1 mouse cellular context compared by ENCODE assay signal in the genomic region with DNA sequence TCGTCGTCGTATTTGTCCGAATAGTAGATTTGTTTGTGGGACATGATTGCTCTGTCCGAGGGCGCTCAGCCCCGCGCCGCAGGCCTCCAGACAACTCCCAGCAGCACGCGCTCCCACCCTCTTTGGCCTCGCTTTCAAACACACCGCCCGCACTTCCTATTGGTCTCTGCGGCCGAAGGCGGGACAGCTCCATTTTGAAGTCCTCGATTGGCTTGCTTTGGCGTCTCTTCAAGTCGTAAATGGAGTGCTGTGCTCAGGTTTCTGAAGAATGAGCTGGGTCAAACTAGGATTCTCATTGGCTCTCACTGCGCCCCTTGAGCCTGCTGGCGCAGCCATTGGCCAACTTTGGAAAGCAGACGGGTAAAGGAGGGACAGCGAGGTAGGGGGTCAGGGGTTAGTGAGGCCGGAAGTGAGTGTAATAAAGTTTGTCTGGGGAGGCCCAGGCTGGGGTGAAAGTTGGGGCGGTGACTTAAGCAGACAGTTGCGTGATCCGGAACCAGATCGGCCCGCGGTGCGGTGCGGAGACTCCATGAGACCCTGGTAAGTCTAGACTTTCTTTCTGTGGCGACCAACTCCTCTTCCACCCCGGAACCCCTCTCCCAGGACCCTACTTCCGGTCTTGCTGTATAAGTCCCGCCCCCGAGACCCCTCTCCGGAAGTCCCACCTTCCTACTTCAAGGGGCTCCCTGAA.
TF ChIP-seq lines count a peak whose summit lies in the region.

TSS of gene Cks1b (minus strand) at position 214 of the 691 bp plus-strand sequence.
TSS of gene Shc1 (plus strand) at position 274 of the 691 bp plus-strand sequence.

TF ChIP-seq in CH12.LX, 34 proteins besides CTCF, POLR2A, EP300 and RAD21 (continued from another document):
- TF ChIP-seq PAX5 (IDR thresholded peaks at IDR 0.05; ENCODE audit: low read length) (no peak), NELFE (IDR thresholded peaks at IDR 0.05; ENCODE audit: low read depth, low read length) (peak; percentile 88), CHD1 (IDR thresholded peaks at IDR 0.05; ENCODE audit: low read depth, low read length) (no peak), GABPA (IDR thresholded peaks at IDR 0.05; ENCODE audit: insufficient replicate concordance, low read depth, low read length) (no peak), ZNF384 (IDR thresholded peaks at IDR 0.05; ENCODE audit: low read depth, low read length) (no peak), SMC3 (IDR thresholded peaks at IDR 0.05; ENCODE audit: low read depth, low read length) (no peak), ELF1 (IDR thresholded peaks at IDR 0.05; ENCODE audit: low read depth, low read length) (peak; percentile 84), E2F4 (IDR thresholded peaks at IDR 0.05; ENCODE audit: insufficient replicate concordance, low read depth, low read length) (peak; percentile 87; the same call in 1 of the 2 replicates), RCOR1 (conservative IDR thresholded peaks at IDR 0.05; ENCODE audit: low read depth, low read length) (no peak), ZC3H11A (IDR thresholded peaks at IDR 0.05; ENCODE audit: low read depth, low read length) (no peak), USF2 (conservative IDR thresholded peaks at IDR 0.05; ENCODE audit: low read depth, low read length) (no peak), SIN3A (IDR thresholded peaks at IDR 0.05; ENCODE audit: low read length) (peak; percentile 98), MXI1 (IDR thresholded peaks at IDR 0.05; ENCODE audit: low read depth, low read length) (peak; percentile 99), ZMIZ1 (IDR thresholded peaks at IDR 0.05; ENCODE audit: low read depth, low read length) (peak; percentile 87), JUN (IDR thresholded peaks at IDR 0.05; ENCODE audit: insufficient read depth, low read depth, low read length) (no peak), MEF2A (IDR thresholded peaks at IDR 0.05; ENCODE audit: borderline replicate concordance, low read depth, low read length) (peak; percentile 41), USF1 (IDR thresholded peaks at IDR 0.05; ENCODE audit: low read depth, low read length) (no peak), UBTF (IDR thresholded peaks at IDR 0.05; ENCODE audit: low read depth, low read length) (no peak), JUND (conservative IDR thresholded peaks at IDR 0.05; ENCODE audit: low read depth, low read length) (no peak), BHLHE40 (IDR thresholded peaks at IDR 0.05; ENCODE audit: low read depth, low read length) (no peak), MAX (IDR thresholded peaks at IDR 0.05; ENCODE audit: low read length) (peak; percentile 93), NRF1 (IDR thresholded peaks at IDR 0.05; ENCODE audit: low read depth, low read length) (peak; percentile 54; the same call in 1 of the 2 replicates), MAZ (IDR thresholded peaks at IDR 0.05; ENCODE audit: low read depth, low read length) (no peak), MAFK (IDR thresholded peaks at IDR 0.05; ENCODE audit: insufficient replicate concordance, low read length) (no peak), MYC (IDR thresholded peaks at IDR 0.05; ENCODE audit: low read depth, low read length) (peak; percentile 93), HCFC1 (IDR thresholded peaks at IDR 0.05; ENCODE audit: low read depth, low read length) (peak; percentile 68)
